Mouse (Mus musculus): ENCODE results near the gene Ccdc172. TPM values are rescaled to one million over a fixed set of nuclear protein-coding genes. Genes with fewer than 3 reads are reported as not detected.

Ccdc172 gene
- total and polyA plus RNA-seq, 2 experiments from 2014 or later = not detected

DNA sequence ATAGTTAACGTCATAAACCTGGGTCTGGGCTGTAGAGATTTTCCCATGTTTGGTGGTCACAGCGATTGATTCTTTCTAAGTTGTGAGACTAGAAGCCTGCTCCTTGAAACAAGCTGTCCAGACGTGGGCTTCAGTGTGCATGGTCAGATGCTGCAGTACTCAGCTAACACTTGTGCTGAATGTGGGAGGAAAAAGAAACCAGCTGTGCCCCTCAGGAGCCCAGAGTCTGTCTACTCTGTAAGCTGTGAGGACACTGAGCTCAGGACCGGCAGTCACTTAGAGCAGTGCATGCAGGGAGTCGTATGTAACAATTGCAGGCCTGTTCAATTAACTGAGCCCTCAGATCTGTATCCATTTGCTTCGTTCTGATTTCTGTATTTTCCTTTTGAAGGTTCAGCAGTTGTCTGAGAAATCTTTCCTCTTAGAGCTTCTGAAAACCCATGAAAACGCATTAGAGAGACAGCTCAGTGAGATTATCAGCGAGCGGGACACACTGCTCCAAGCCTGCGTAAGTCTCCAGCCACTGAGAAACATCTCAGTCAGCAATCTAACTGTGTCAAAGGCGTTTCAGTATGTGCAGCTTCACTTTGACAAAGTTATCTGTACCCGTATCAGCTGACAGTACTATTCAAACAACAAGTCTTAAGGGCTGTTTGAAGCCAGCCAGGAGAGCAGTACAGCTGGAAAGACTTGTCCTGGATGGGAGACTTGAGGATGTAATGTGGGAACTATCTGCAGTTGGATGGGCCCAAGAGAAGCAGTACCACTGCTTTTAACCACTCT lies 13.9 kb downstream of the Ccdc172 start:
- Histone ChIP-seq H3K27ac (ENCODE audit: low read depth, low read length) (no peak overlapping the region), H3K9ac (replicated peaks; ENCODE audit: low read length, poor library complexity, severe bottlenecking) (no peak overlapping the region), H3K9me3 (ENCODE audit: low read length) (no peaks in the 10 kb centered on the region), H3K4me2 (ENCODE audit: low read depth, low read length, poor library complexity, severe bottlenecking) (no peak overlapping the region), H3K4me1 (ENCODE audit: insufficient read depth, low read length) (no peaks in the 10 kb centered on the region), H3K27me3 (ENCODE audit: insufficient read depth, low read length) (no peaks in the 10 kb centered on the region), H3K4me3 (ENCODE audit: low read depth, low read length) (no peak overlapping the region), H3K36me3 (ENCODE audit: insufficient read depth, low read length) (no peaks in the 10 kb centered on the region)
- ATAC-seq (ENCODE audit: low FRiP score) = no peak
- TF ChIP-seq CTCF (IDR thresholded peaks at IDR 0.05) = no peak
- DNase-seq (ENCODE audit: low spot score) = no peak
- WGBS = 65% methylated on average over 12 of the region's 12 CpGs

DNA sequence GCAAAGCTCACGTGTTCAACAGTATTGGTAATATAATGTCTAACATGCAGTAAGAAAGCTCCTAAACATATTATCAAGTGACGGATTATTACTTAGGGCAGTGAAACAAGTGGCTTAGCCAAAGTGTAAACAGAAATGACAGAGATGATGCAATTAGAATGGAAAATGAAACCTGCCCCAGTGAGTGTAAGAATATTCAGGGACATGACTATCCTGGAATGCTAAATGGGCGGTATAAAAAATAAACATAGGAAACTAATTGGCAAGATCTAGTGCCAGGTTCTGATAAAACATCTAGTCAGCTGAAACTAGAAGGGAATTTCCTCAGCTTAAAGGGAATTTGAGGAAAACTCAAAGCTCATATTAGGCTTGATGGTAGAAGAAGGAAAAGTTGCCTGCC lies 21.3 kb downstream of the Ccdc172 start:
- Histone ChIP-seq H3K9ac (replicated peaks; ENCODE audit: low read length, poor library complexity, severe bottlenecking) (no peak overlapping the region), H3K27me3 (ENCODE audit: insufficient read depth, low read length) (no peaks in the 10 kb centered on the region), H3K4me2 (ENCODE audit: low read depth, low read length, poor library complexity, severe bottlenecking) (no peak overlapping the region), H3K27ac (ENCODE audit: low read depth, low read length) (no peak overlapping the region), H3K36me3 (ENCODE audit: insufficient read depth, low read length) (no peaks in the 10 kb centered on the region), H3K4me3 (ENCODE audit: low read depth, low read length) (no peak overlapping the region), H3K4me1 (ENCODE audit: insufficient read depth, low read length) (0 out of 2 replicates have a peak, but pooled peaks cover 2% of the 10 kb centered on the region), H3K9me3 (ENCODE audit: low read length) (no peaks in the 10 kb centered on the region)
- ATAC-seq (ENCODE audit: low FRiP score) (no peak), DNase-seq (ENCODE audit: low spot score) (no peak)
- TF ChIP-seq CTCF (IDR thresholded peaks at IDR 0.05) = no peak
- WGBS = 86% methylated on average over 3 of the region's 3 CpGs

DNA sequence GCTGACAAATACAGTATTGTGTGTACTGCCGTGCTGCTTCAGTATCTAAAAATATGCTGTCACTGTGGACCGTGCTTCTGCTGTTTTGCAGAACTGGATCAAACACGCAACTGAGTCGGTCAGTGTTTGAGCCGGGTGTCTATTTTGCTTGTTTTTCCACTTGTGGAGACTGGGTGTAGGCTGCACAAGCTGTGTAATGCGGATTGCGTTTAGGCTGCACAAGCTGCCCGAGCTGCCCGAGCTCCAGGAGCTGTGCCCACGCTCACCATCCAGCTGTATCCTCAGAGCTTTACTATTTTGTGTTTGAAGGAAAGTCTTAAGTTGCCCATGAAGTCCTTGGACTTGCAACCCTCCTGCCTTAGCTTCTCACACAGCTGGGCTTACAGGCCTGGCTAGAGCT lies 24.9 kb downstream of the Ccdc172 start:
- H3K36me3 ChIP-seq (ENCODE audit: insufficient read depth, low read length) = no peaks in the 10 kb centered on the region
- H3K9me3 ChIP-seq (ENCODE audit: low read length) = no peaks in the 10 kb centered on the region
- H3K27me3 ChIP-seq (ENCODE audit: insufficient read depth, low read length) = no peaks in the 10 kb centered on the region
- 89% methylated on average over 10 of the region's 10 CpGs for WGBS
- no peak overlapping the region for H3K9ac ChIP-seq (replicated peaks; ENCODE audit: low read length, poor library complexity, severe bottlenecking)
- TF ChIP-seq CTCF (IDR thresholded peaks at IDR 0.05) = no peak
- H3K4me2 ChIP-seq (ENCODE audit: low read depth, low read length, poor library complexity, severe bottlenecking) = no peak overlapping the region
- H3K4me1 ChIP-seq (ENCODE audit: insufficient read depth, low read length) = 0 out of 2 replicates have a peak, but pooled peaks cover 2% of the 10 kb centered on the region
- H3K27ac ChIP-seq (ENCODE audit: low read depth, low read length) = no peak overlapping the region
- DNase-seq (ENCODE audit: low spot score) (no peak), ATAC-seq (ENCODE audit: low FRiP score) (no peak)
- no peak overlapping the region for H3K4me3 ChIP-seq (ENCODE audit: low read depth, low read length)

DNA sequence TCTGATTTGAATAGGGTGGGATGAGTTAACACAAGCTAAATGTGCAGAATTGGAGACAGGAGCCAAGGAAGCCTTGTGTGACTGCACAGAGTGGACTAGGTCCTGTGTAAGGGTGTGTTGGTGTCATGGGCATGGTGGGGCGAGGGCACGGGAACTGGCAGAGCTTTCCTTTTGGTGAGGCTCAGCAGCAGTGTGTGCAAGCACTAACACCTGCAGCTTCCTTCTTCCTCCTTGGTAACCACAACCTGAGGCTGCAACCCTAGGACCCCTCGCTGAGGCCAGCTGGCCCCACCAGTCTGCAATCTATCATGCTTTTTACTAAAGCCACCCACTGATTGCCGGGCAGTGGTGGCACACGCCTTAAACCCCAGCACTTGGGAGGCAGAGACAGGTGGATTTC lies 28.6 kb downstream of the Ccdc172 start:
- TF ChIP-seq CTCF (IDR thresholded peaks at IDR 0.05) = no peak
- ATAC-seq (ENCODE audit: low FRiP score) (no peak), DNase-seq (ENCODE audit: low spot score) (no peak)
- Histone ChIP-seq H3K4me1 (ENCODE audit: insufficient read depth, low read length) (0 out of 2 replicates have a peak, but pooled peaks cover 1% of the 10 kb centered on the region), H3K27ac (ENCODE audit: low read depth, low read length) (no peak overlapping the region), H3K4me3 (ENCODE audit: low read depth, low read length) (no peak overlapping the region), H3K4me2 (ENCODE audit: low read depth, low read length, poor library complexity, severe bottlenecking) (no peak overlapping the region), H3K36me3 (ENCODE audit: insufficient read depth, low read length) (no peaks in the 10 kb centered on the region), H3K9ac (replicated peaks; ENCODE audit: low read length, poor library complexity, severe bottlenecking) (no peak overlapping the region), H3K9me3 (ENCODE audit: low read length) (no peaks in the 10 kb centered on the region), H3K27me3 (ENCODE audit: insufficient read depth, low read length) (no peaks in the 10 kb centered on the region)
- 89% methylated on average over 5 of the region's 5 CpGs for WGBS

DNA sequence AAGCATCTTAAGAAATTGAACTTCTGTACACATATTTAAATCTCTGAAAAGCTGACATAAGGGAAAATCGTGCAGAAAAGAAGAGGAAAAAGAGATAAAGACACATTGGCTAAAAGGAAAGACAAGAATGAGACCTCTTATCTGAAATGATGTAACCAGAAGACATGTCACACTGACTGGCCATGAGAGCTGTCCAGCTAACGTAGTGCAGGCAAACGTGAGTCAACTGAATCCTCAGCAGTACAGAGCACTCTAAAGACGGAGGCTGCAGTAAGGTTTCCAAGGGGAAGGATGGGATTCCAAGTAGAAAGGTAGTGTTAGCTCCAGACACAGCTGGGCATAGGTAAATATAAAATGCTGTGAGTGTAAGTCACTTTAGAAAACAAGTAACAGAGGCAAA lies 36.6 kb downstream of the Ccdc172 start:
- DNase-seq (ENCODE audit: low spot score) = no peak
- Histone ChIP-seq H3K4me2 (ENCODE audit: low read depth, low read length, poor library complexity, severe bottlenecking) (no peak overlapping the region), H3K27ac (ENCODE audit: low read depth, low read length) (no peak overlapping the region), H3K27me3 (ENCODE audit: insufficient read depth, low read length) (no peaks in the 10 kb centered on the region), H3K36me3 (ENCODE audit: insufficient read depth, low read length) (no peaks in the 10 kb centered on the region), H3K9ac (replicated peaks; ENCODE audit: low read length, poor library complexity, severe bottlenecking) (no peak overlapping the region), H3K4me3 (ENCODE audit: low read depth, low read length) (no peak overlapping the region), H3K9me3 (ENCODE audit: low read length) (no peaks in the 10 kb centered on the region), H3K4me1 (ENCODE audit: insufficient read depth, low read length) (no peaks in the 10 kb centered on the region)
- WGBS = 59% methylated on average over 4 of the region's 4 CpGs
- no peak for TF ChIP-seq CTCF (IDR thresholded peaks at IDR 0.05)
- ATAC-seq (ENCODE audit: low FRiP score) = no peak

DNA sequence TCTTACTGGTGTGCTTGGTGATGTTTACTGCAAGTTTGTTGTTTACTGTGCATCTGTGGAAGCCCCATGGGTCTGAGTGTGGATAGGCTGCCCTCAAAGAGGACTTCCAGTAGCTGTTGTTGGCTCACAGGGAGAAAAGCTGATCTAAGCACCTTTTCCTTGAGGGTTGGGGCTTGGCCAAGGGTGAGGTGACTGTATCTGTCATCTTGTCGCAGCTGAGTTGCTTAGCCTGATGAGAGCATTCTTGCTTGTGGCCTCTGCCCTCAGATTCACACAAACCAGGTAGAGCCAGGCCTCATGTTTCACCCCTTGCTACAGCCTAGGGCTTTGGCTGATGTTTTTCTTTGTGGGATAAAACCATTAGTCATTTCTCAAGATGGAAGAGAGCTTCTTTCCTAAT lies 38.7 kb downstream of the Ccdc172 start:
- Histone ChIP-seq H3K27ac (ENCODE audit: low read depth, low read length) (no peak overlapping the region), H3K4me2 (ENCODE audit: low read depth, low read length, poor library complexity, severe bottlenecking) (no peak overlapping the region), H3K4me1 (ENCODE audit: insufficient read depth, low read length) (no peaks in the 10 kb centered on the region), H3K36me3 (ENCODE audit: insufficient read depth, low read length) (no peaks in the 10 kb centered on the region), H3K27me3 (ENCODE audit: insufficient read depth, low read length) (no peaks in the 10 kb centered on the region), H3K9ac (replicated peaks; ENCODE audit: low read length, poor library complexity, severe bottlenecking) (no peak overlapping the region), H3K4me3 (ENCODE audit: low read depth, low read length) (no peak overlapping the region), H3K9me3 (ENCODE audit: low read length) (no peaks in the 10 kb centered on the region)
- DNase-seq (ENCODE audit: low spot score) = no peak
- WGBS = 83% methylated on average over 1 of the region's 1 CpGs
- no peak for TF ChIP-seq CTCF (IDR thresholded peaks at IDR 0.05)
- ATAC-seq (ENCODE audit: low FRiP score) = no peak

All from midbrain, postnatal 0 days (tissue).